Mouse (Mus musculus) liver, embryonic 14.5 days (tissue): Measurements from ENCODE around the gene Galnt17.

ENCODE experiments used
- CTCF ChIP-seq: IDR thresholded peaks from 2 replicates; pipeline ENCODE4 v1.5.1; 2016; ENCODE audit warnings: antibody characterized with exemption, low read depth, control low read depth
- EP300 ChIP-seq: IDR thresholded peaks from 2 replicates; pipeline ENCODE4 v1.6.1; 2016; ENCODE audit warnings: antibody characterized with exemption, low read depth

GRCm38 (mm10) chr5:130919969-130920368, 388.3 kb downstream of the Galnt17 start:
- TF ChIP-seq CTCF (no peak), EP300 (no peak)
